Mouse (Mus musculus) heart, adult 2 months (tissue): Measurements from ENCODE around the gene Crim1.

Experiments
- CTCF ChIP-seq: fragments of 200-600 bp; IDR thresholded peaks from 2 replicates; pipeline ENCODE4 v1.8.1; 2022; ENCODE audit warnings: antibody characterized with exemption, mild to moderate bottlenecking, moderate library complexity
- POLR2A ChIP-seq: fragments of 200-500 bp; IDR thresholded peaks from 2 replicates; pipeline ENCODE4 v1.6.1; 2011; ENCODE audit warnings: mild to moderate bottlenecking, low read depth, low read length, control low read depth; ENCODE audit not compliant: insufficient read depth

- TF ChIP-seq POLR2A, result no peak
- TF ChIP-seq CTCF, result no peak
These were observed 147.2 kb downstream of the Crim1 start for GRCm38 (mm10) chr17:78347111-78347801.
